Mouse (Mus musculus) forebrain, embryonic 10.5 days (tissue): ENCODE data around the gene Wrap53. TPM values are rescaled to one million over a fixed set of nuclear protein-coding genes. Genes with fewer than 3 reads are reported as not detected.

ENCODE experiments used
- DNase-seq: peaks from one replicate; pipeline ENCODE4 v3.0.0-alpha.2; 2017; ENCODE audit warnings: low spot score; ENCODE audit errors: extremely low spot score
- H3K27ac ChIP-seq: fragments of 300-500 bp; sonication (generic); 2 replicates; pipeline ENCODE4 v1.5.1; 2016; ENCODE audit warnings: mild to moderate bottlenecking
- H3K27me3 ChIP-seq: fragments of 300-500 bp; sonication (generic); 2 replicates; pipeline ENCODE4 v1.6.1; 2016; ENCODE audit warnings: mild to moderate bottlenecking; ENCODE audit not compliant: poor library complexity, severe bottlenecking
- H3K36me3 ChIP-seq: fragments of 300-500 bp; sonication (generic); replicated peaks from 2 replicates; pipeline ENCODE4 v1.6.1; 2016; ENCODE audit warnings: mild to moderate bottlenecking, moderate library complexity
- H3K4me1 ChIP-seq: fragments of 300-500 bp; sonication (generic); 2 replicates; pipeline ENCODE4 v1.6.1; 2016
- H3K4me3 ChIP-seq: fragments of 300-500 bp; sonication (generic); 2 replicates; pipeline ENCODE4 v1.5.1; 2016; ENCODE audit warnings: mild to moderate bottlenecking, moderate library complexity
- H3K9me3 ChIP-seq: fragments of 300-500 bp; sonication (generic); 2 replicates; pipeline ENCODE4 v1.6.1; 2016; ENCODE audit warnings: mild to moderate bottlenecking, moderate library complexity
- WGBS: fragments of 180-500 bp; shearing (Covaris S2); methylation state at CpG from one replicate; pipeline ENCODE4 v1.1.7; 2016; 5-methylcytosine and 5-hydroxymethylcytosine counted together
- polyA plus RNA-seq: library from polyadenylated mRNA; unstranded; fragments of >200 nt; fragmentation: Nextera tagmentation; extraction: Ambion mirVana; gene quantifications from 2 replicates; pipeline ENCODE4 v1.2.1, GENCODE M21; 2016

Gene Wrap53
- polyA plus RNA-seq, 1 experiment from 2014 or later: 51.1 TPM

DNA sequence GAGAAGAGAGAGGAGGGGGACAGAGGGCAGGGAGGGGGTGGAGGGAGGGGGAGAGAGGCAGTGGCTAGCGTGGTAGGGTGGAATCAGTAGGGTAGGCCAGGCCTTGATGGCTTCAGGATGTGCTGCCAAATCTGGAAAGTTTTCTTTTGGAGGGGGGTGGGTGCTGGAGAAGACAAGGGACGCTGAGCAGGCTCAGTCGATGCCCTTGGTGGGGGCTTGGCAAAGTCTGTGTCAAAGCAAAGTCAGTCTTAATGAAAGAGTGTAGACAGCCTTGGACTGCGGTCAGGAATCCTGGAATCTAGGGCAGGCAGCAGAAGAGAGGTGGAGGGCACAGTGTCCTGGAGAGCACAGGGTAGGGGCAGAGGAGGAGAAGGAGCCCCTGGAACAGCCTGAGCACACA is 30.8 kb upstream of the Wrap53 start:
- 72% methylated on average over 4 of the region's 4 CpGs for WGBS
- DNase-seq: no peak
- Histone ChIP-seq H3K9me3 (no peaks in the 10 kb centered on the region), H3K27ac (no peak overlapping the region; the same call in 1 of the 2 replicates), H3K4me3 (no peak overlapping the region), H3K36me3 (no peaks in the 10 kb centered on the region), H3K27me3 (peaks cover 19% of the 10 kb centered on the region; the same call in 1 of the 2 replicates), H3K4me1 (peaks cover 14% of the 10 kb centered on the region)

DNA sequence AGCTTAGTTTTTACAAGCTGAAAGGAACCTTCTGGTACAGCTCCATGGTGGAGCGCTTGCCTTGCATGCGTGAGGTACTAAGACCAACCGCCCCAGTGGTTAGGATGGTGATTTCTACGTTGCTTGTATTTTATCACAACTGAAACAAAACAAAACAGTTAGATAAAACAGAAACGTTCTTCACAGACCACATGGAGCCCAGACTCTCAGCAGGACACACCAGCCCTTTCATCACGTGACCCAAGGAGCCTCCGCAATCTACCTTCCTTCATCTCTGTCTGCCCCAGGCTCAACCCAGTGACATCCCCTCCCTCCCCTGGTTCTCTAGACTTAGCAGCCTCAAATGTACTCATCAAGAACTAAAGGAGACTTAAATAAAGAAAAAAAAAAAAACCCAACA is 29.4 kb upstream of the Wrap53 start:
- H3K4me3 ChIP-seq: no peak overlapping the region
- WGBS: 67% methylated on average over 7 of the region's 7 CpGs

DNA sequence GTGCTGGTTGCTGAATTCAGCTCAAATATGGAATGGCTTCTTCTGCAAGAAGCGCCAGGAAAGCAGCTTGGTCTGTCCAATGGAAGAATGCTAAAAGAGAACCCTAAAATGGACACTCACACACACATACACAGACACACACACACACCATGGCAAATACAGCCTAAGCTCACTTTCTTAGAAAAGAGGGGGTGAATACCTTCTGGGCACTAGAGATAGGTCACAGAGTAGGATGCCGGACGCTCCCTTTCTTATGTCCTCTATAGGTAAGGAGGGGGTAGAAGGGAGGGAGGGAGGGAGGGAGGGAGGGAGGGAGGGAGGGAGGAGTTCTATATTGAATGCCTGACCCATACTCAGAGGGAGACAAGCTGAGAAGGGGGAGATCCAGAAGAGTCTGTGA is 28.5 kb upstream of the Wrap53 start:
- peaks cover 32% of the 10 kb centered on the region for H3K4me1 ChIP-seq
- no peaks in the 10 kb centered on the region for H3K36me3 ChIP-seq
- H3K4me3 ChIP-seq: no peak overlapping the region
- H3K27ac ChIP-seq: no peak overlapping the region
- DNase-seq: no peak
- 96% methylated on average over 3 of the region's 3 CpGs for WGBS
- H3K9me3 ChIP-seq: no peaks in the 10 kb centered on the region
- H3K27me3 ChIP-seq: peaks cover 29% of the 10 kb centered on the region

More for the DNA sequence above, 29.4 kb upstream of the Wrap53 start:
- Histone ChIP-seq H3K27me3 (peaks cover 20% of the 10 kb centered on the region), H3K36me3 (no peaks in the 10 kb centered on the region), H3K9me3 (no peaks in the 10 kb centered on the region), H3K27ac (no peak overlapping the region), H3K4me1 (peaks cover 28% of the 10 kb centered on the region)
- DNase-seq: no peak

DNA sequence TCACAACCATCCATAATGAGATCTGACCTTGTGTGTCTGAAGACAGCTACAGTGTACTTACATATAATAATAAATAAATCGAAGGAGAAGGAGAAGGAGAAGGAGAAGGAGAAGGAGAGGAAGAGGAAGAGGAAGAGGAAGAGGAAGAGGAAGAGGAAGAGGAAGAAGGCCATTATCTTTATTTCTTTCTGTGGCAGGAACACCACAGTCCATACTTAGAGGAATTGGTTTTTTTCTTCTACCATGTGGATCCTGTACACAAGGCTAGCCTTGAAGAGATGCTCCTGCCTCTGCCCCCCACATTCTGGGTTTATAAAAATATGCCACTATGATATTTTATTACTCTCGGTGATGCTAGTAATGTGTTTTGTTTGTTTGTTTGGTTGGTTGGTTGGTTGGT is 26.8 kb upstream of the Wrap53 start:
- no peak overlapping the region for H3K4me3 ChIP-seq
- H3K27me3 ChIP-seq: peaks cover 45% of the 10 kb centered on the region
- H3K36me3 ChIP-seq: no peaks in the 10 kb centered on the region
- 96% methylated on average over 2 of the region's 2 CpGs for WGBS
- DNase-seq: no peak
- no peak overlapping the region for H3K27ac ChIP-seq
- H3K4me1 ChIP-seq: peaks cover 30% of the 10 kb centered on the region
- no peaks in the 10 kb centered on the region for H3K9me3 ChIP-seq

DNA sequence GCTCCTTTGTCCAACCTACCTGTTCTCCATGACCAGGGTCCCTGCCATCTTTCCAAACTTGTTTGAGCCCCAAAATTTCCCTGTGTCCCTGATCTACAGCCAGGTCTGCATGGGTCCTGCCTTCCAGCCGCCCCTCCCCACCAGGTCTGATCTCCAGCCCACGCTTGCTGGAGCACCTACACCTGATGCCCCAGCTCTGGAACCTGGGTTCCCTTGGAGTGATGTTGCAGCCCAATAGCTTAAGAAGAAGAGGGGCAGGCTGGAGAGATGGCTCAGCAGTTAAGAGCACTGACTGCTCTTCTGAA is 26.4 kb upstream of the Wrap53 start:
- no peak for DNase-seq
- no peaks in the 10 kb centered on the region for H3K36me3 ChIP-seq
- H3K4me1 ChIP-seq: peaks cover 30% of the 10 kb centered on the region
- peak overlapping the region; percentile 84 for H3K27ac ChIP-seq
- peaks cover 45% of the 10 kb centered on the region for H3K27me3 ChIP-seq
- no peaks in the 10 kb centered on the region for H3K9me3 ChIP-seq
- 66% methylated on average over 2 of the region's 2 CpGs for WGBS
- peak overlapping the region; percentile 64 for H3K4me3 ChIP-seq

DNA sequence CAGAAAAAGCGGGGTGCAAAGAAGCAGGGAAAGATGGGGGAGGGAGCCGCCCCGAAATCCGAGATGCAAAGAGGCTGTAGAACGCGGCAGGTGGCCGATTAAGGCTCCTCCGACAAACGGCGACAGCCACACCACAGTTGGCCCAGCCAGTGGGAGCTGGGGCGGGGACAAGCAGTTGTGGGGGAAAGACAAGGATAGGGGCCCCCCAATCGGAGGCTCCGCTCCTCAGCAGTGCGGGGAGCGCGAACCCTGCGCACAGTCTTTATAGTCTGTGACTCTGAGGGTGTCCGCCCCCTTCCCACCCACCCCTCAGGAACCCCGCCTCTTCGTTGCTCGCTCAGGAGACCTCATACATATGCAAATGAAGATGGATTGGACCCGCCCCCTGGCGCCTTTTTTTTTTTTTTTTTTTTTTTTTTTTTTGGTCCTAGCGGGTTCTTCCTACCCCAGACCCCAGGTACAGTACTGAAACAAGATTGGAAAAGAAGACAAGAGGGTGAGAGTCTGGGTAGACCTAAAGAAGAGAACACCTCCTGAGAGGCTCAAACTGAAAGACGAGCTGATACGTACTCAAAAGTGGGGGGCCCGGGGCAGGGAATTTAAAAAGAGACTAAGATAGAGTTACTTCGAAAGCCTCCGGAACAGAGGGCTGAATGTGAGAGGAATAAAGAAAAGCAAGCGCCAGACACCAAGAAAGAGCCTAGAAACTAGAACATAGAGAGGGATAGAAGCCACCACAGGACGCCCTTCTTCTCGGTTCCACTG is 25.9 kb upstream of the Wrap53 start, which contains the start of gene Atp1b2:
TSS of gene Atp1b2 (minus strand) at position 217 of the 765 bp plus-strand sequence.
- Histone ChIP-seq H3K36me3 (no peaks in the 10 kb centered on the region), H3K9me3 (no peaks in the 10 kb centered on the region), H3K4me1 (peaks cover 33% of the 10 kb centered on the region), H3K27ac (peak within 1 kb of the TSS; percentile 84), H3K4me3 (peak within 1 kb of the TSS; percentile 64), H3K27me3 (peaks cover 45% of the 10 kb centered on the region)
- peak; percentile 77 for DNase-seq
- 4% methylated on average over 32 of the region's 32 CpGs for WGBS

DNA sequence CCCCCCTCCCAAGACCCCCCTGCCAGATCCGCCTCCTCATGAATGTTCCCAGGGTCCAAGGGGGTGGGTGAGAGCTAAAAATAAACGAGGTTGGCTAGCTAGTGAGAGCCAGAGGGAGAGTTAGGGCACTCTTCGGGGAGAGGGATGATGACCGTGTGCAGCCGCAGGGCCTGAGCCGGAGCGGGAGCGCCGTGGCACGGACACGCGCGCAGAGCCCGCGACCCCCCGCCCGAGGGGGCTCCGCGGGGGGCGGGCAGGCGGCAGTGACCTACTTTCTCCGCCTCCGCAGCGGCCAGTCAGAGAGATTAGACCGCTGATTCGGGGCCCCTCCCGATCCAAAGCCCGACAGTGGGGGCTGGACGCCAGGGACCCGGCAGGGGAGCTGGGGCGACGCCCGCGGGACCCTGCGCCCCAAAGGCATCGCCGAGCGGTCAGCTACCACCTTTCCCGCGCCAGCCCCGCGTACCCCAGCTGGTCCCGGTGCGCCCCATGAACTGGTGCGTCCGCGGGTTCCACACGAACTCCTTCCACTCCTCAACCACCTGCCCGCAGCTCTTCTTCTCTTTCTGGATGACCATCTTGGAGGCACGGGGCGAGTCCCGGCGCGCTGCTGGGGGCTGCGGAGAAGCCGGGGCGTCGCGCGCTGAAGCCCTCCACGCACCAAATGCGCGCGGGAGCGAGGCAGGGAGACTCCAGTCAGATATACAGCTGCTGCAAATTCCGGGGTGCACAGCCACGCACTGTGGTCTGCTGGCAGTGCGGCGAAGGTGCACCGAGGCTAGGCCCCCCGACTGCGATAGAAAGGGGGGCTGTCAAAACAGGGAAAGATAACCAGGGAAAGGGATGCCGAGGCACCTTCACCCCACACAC is 25.0 kb upstream of the Wrap53 start:
- Histone ChIP-seq H3K27me3 (peaks cover 45% of the 10 kb centered on the region), H3K27ac (peak overlapping the region; percentile 84), H3K9me3 (no peaks in the 10 kb centered on the region), H3K4me1 (peaks cover 42% of the 10 kb centered on the region), H3K4me3 (peak overlapping the region; percentile 64), H3K36me3 (no peaks in the 10 kb centered on the region)
- WGBS: under 1% methylated on average over 73 of the region's 73 CpGs
- no peak for DNase-seq

DNA sequence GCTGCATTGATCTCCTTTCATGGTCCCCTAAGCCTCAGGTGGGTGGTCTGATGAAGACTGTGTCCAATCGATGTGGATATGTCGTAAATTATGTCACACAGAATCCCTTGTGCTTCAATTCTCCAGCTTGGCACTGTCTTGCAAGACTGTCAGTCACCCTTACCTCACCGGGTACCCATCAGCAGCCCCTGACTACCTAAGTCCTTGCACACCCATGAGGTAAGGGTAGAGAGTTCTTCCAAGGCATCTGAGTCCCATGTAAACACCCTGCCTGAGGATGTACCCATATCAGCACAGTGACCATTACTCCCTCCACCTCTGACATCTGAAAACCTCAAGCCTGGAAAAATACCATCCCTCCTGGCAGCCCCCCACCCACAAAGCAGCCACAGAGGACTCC is 24.3 kb upstream of the Wrap53 start:
- peak overlapping the region; percentile 84 for H3K27ac ChIP-seq
- WGBS: 59% methylated on average over 3 of the region's 3 CpGs
- H3K9me3 ChIP-seq: no peaks in the 10 kb centered on the region

DNA sequence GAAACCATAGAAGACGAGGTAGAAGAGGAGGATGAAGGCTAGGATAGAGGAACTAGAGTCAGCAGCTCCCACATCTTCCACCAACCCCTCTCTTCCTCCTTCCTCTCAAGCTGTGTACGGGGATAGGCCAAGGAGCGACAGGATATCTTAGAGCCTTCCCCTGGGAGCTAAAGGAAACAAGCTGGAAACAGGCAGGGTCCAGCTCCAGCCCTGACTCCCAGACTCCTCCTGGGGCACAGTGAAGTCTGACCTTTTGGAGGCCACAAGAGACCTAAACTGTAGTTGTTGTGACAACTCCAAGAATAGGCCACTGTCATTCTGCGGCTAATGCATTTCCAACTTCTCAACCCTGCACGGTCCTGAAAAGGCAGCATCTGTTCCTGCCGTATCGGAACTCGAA is 23.5 kb upstream of the Wrap53 start:
- no peaks in the 10 kb centered on the region for H3K36me3 ChIP-seq
- WGBS: 83% methylated on average over 8 of the region's 8 CpGs
- no peaks in the 10 kb centered on the region for H3K9me3 ChIP-seq

More for the DNA sequence above, 24.3 kb upstream of the Wrap53 start:
- peaks cover 45% of the 10 kb centered on the region for H3K27me3 ChIP-seq
- peaks cover 49% of the 10 kb centered on the region for H3K4me1 ChIP-seq
- H3K4me3 ChIP-seq: peak overlapping the region; percentile 64
- no peak for DNase-seq
- H3K36me3 ChIP-seq: no peaks in the 10 kb centered on the region

DNA sequence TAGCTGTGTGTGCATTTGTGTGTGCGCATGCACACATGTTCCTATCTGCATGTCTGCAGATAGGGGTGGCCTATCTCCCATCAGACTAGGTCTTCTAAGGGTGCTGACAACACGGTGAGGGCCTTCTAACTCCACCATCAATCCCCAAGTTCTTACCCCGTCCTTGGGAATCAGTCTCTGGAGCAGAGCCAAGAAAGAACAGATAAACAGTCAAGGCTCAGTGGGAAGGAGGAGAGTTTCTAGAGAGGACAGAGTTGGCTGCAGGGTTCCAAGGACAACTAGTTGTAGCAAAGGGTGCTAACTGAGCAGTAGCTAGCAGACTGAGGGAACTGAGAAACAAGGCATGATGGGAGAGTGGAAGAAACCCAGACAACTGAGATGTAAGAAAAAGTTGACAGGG is 21.7 kb upstream of the Wrap53 start:
- WGBS: 91% methylated on average over 3 of the region's 3 CpGs
- peaks cover 52% of the 10 kb centered on the region for H3K4me1 ChIP-seq
- DNase-seq: no peak

More for the DNA sequence above, 23.5 kb upstream of the Wrap53 start:
- Histone ChIP-seq H3K4me3 (0 out of 2 replicates have a peak overlapping the region, but pooled peaks have one; percentile 6), H3K27ac (no peak overlapping the region; the same call in 1 of the 2 replicates), H3K27me3 (peaks cover 44% of the 10 kb centered on the region), H3K4me1 (peaks cover 52% of the 10 kb centered on the region)
- DNase-seq: no peak

DNA sequence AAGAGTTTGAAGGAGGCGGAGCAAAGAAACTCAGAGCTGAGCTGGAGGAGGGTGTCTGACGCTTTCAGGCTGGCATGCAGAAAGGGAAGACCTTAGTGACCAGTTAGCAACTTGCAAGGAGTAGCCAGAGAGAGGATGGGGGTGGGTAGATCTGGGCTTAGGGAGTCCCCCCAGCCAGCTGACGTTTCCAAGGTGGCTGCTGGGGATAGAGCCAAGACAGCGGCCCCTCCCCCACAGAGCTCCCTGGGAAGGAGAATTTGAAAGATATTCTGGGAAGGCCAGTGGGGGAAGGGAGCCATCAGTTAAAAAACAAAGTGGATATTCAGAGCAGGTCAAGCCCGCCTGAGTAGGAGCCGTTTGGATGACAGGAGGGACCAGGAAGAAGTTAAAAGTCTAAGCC is 20.0 kb upstream of the Wrap53 start:
- Histone ChIP-seq H3K27ac (peak overlapping the region; percentile 72), H3K9me3 (no peaks in the 10 kb centered on the region), H3K4me1 (peaks cover 38% of the 10 kb centered on the region), H3K27me3 (peaks cover 32% of the 10 kb centered on the region), H3K4me3 (peak overlapping the region; percentile 31; the same call in 1 of the 2 replicates), H3K36me3 (peaks cover 7% of the 10 kb centered on the region; the same call in 1 of the 2 replicates)
- peak; percentile 48 for DNase-seq
- WGBS: 9% methylated on average over 6 of the region's 6 CpGs

More for the DNA sequence above, 21.7 kb upstream of the Wrap53 start:
- Histone ChIP-seq H3K27me3 (peaks cover 39% of the 10 kb centered on the region), H3K27ac (no peak overlapping the region), H3K9me3 (no peaks in the 10 kb centered on the region), H3K36me3 (no peaks in the 10 kb centered on the region), H3K4me3 (no peak overlapping the region)

DNA sequence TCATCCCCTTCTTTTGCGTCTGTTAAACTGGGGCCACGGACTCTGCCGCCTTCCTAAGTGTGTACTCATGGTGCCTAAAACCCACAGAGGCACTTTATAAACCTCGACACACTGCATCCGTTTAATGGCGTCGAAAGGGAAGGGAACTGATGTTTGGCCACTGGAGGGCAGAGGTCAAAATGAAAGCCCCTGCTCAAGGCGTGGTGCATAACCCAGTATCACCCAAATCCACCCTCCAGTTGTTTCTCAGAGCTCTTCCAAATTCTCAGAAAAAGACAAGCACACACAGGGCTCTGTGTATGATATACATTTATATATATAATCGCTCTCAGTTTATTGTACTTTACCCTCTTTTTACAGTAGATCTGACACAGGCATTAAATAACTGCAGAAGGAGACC is 19.4 kb upstream of the Wrap53 start:
- Histone ChIP-seq H3K9me3 (no peaks in the 10 kb centered on the region), H3K27me3 (peaks cover 26% of the 10 kb centered on the region), H3K27ac (peak overlapping the region; percentile 72), H3K4me3 (peak overlapping the region; percentile 31), H3K4me1 (peaks cover 32% of the 10 kb centered on the region), H3K36me3 (peaks cover 12% of the 10 kb centered on the region)
- no peak for DNase-seq
- whole genome bisulfite sequencing: 10% methylated on average over 9 of the region's 9 CpGs

DNA sequence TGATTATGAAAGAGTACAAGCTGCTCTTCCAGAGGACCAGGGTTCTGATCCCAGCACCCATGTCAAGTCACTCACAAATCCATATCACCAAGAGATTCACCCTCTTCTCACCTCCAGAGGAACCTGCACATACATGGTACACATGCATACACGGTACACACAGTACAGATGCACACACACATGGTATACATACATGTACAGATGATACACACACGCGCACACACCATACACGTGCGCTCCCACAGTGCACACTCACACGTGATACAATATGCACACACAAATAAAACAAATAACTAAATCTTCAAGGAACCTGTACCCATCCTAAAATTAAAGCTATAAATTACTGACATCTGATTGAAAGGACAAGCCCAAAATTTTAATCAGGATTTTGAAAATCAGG is 14.8 kb upstream of the Wrap53 start:
- Histone ChIP-seq H3K4me1 (peaks cover 12% of the 10 kb centered on the region), H3K36me3 (peaks cover 55% of the 10 kb centered on the region), H3K27me3 (no peaks in the 10 kb centered on the region), H3K27ac (no peak overlapping the region), H3K9me3 (no peaks in the 10 kb centered on the region), H3K4me3 (no peak overlapping the region)
- WGBS: 96% methylated on average over 6 of the region's 6 CpGs
- DNase-seq: no peak
